Mouse (Mus musculus) heart, postnatal 0 days (tissue): Measurements from ENCODE around the gene Gjc1. TPM values are rescaled to one million over a fixed set of nuclear protein-coding genes. Genes with fewer than 3 reads are reported as not detected.

Experiments
- ATAC-seq: fragments of 200-750 bp; cut with Nextera tagmentation; 2 replicates; pipeline ENCODE4 v1.8.0; 2017; ENCODE audit warnings: low read depth, moderate number of reproducible peaks, moderate library complexity; ENCODE audit not compliant: insufficient read depth
- DNase-seq: peaks from one replicate; pipeline ENCODE4 v3.0.0-alpha.2; 2016; ENCODE audit warnings: low spot score
- H3K27ac ChIP-seq: fragments of 300-500 bp; sonication (generic); 2 replicates; pipeline ENCODE4 v1.5.1; 2014; ENCODE audit warnings: low read depth, mild to moderate bottlenecking
- H3K27me3 ChIP-seq: fragments of 300-500 bp; sonication (generic); 2 replicates; pipeline ENCODE4 v1.6.1; 2014; ENCODE audit warnings: low read length, mixed read lengths; ENCODE audit not compliant: control insufficient read depth, insufficient read depth
- H3K36me3 ChIP-seq: fragments of 300-500 bp; sonication (generic); replicated peaks from 2 replicates; pipeline ENCODE4 v1.6.1; 2014; ENCODE audit warnings: low read length, mixed read lengths; ENCODE audit not compliant: control insufficient read depth, insufficient read depth
- H3K4me1 ChIP-seq: fragments of 300-500 bp; sonication (generic); 2 replicates; pipeline ENCODE4 v1.6.1; 2014; ENCODE audit warnings: antibody characterized with exemption; ENCODE audit not compliant: control insufficient read depth, insufficient read depth
- H3K4me2 ChIP-seq: fragments of 300-500 bp; sonication (generic); 2 replicates; pipeline ENCODE4 v1.6.1; 2014; ENCODE audit warnings: low read depth, mild to moderate bottlenecking, low read length, moderate library complexity
- H3K4me3 ChIP-seq: fragments of 300-500 bp; sonication (generic); 2 replicates; pipeline ENCODE4 v1.5.1; 2014; ENCODE audit warnings: low read depth, low read length
- H3K9ac ChIP-seq: fragments of 300-500 bp; sonication (generic); replicated peaks from 2 replicates; pipeline ENCODE4 v1.6.1; 2014; ENCODE audit warnings: low read depth, low read length, mixed read lengths
- H3K9me3 ChIP-seq: fragments of 300-500 bp; sonication (generic); replicated peaks from 2 replicates; pipeline ENCODE4 v1.6.1; 2016; ENCODE audit warnings: low read length; ENCODE audit not compliant: control insufficient read depth
- CTCF ChIP-seq: IDR thresholded peaks from 2 replicates; pipeline ENCODE4 v1.5.1; 2016; ENCODE audit warnings: antibody characterized with exemption, control low read depth, low read depth
- EP300 ChIP-seq: IDR thresholded peaks from 2 replicates; pipeline ENCODE4 v1.6.1; 2016; ENCODE audit warnings: antibody characterized with exemption, low read depth
- WGBS: fragments of 180-500 bp; shearing (Covaris S2); extraction: QIAGEN DNeasy Blood & Tissue Kit; methylation state at CpG from one replicate; pipeline ENCODE4 v1.1.7; 2014; 5-methylcytosine and 5-hydroxymethylcytosine counted together
- polyA plus RNA-seq: library from polyadenylated mRNA; unstranded; fragments of >200 nt; fragmentation: Nextera tagmentation; extraction: Ambion mirVana; gene quantifications from 2 replicates; pipeline ENCODE4 v1.2.1, GENCODE M21; 2015
- total RNA-seq: library from RNA; depleted of rRNA; stranded (reverse); fragments of >200 nt; gene quantifications from 2 replicates; pipeline ENCODE4 v1.2.3, GENCODE M21; 2014; ENCODE audit warnings: low replicate concordance

Gjc1 gene
- total and polyA plus RNA-seq, 2 experiments from 2014 or later, result 19.2 to 42.7 TPM

GRCm38 (mm10) chr11:102787688-102788177 is 31.8 kb downstream of the Gjc1 start:
- WGBS, result 37% methylated on average over 5 of the region's 5 CpGs
- DNase-seq, result no peak
- Histone ChIP-seq H3K4me3 (no peak overlapping the region), H3K9me3 (no peaks in the 10 kb centered on the region), H3K9ac (no peak overlapping the region), H3K27me3 (no peaks in the 10 kb centered on the region), H3K4me2 (no peak overlapping the region), H3K36me3 (no peaks in the 10 kb centered on the region), H3K27ac (peak overlapping the region; percentile 25; the same call in 1 of the 2 replicates), H3K4me1 (peaks cover 29% of the 10 kb centered on the region)
- no peak for ATAC-seq
- no peak for TF ChIP-seq EP300
- no peak for TF ChIP-seq CTCF

- TF ChIP-seq EP300 (no peak), CTCF (no peak)
- Histone ChIP-seq H3K9ac (0 out of 2 replicates have a peak overlapping the region, but pooled peaks have one; percentile 16), H3K4me2 (peak overlapping the region; percentile 11; the same call in 1 of the 2 replicates), H3K27ac (peak overlapping the region; percentile 81), H3K4me1 (peaks cover 38% of the 10 kb centered on the region), H3K27me3 (no peaks in the 10 kb centered on the region), H3K36me3 (no peaks in the 10 kb centered on the region), H3K9me3 (no peaks in the 10 kb centered on the region), H3K4me3 (no peak overlapping the region)
- peak; percentile 75 for ATAC-seq
- DNase-seq, result no peak
- WGBS, result 33% methylated on average over 7 of the region's 7 CpGs
These were observed 36.1 kb downstream of the Gjc1 start for GRCm38 (mm10) chr11:102783443-102783842.

GRCm38 (mm10) chr11:102781523-102781922 is 38.0 kb downstream of the Gjc1 start:
- H3K4me1 ChIP-seq, result peaks cover 45% of the 10 kb centered on the region
- ATAC-seq (no peak), DNase-seq (no peak)
- no peak overlapping the region for H3K4me3 ChIP-seq
- 92% methylated on average over 4 of the region's 4 CpGs for WGBS
- H3K9me3 ChIP-seq, result no peaks in the 10 kb centered on the region
- H3K27ac ChIP-seq, result no peak overlapping the region
- no peak overlapping the region for H3K9ac ChIP-seq
- H3K36me3 ChIP-seq, result no peaks in the 10 kb centered on the region
- TF ChIP-seq EP300 (no peak), CTCF (no peak)
- no peak overlapping the region for H3K4me2 ChIP-seq
- no peaks in the 10 kb centered on the region for H3K27me3 ChIP-seq

- no peaks in the 10 kb centered on the region for H3K36me3 ChIP-seq
- TF ChIP-seq EP300, result no peak
- no peak for TF ChIP-seq CTCF
- peak overlapping the region; percentile 17 for H3K4me2 ChIP-seq
- no peak overlapping the region for H3K9ac ChIP-seq
- 30% methylated on average over 10 of the region's 10 CpGs for WGBS
- peaks cover 45% of the 10 kb centered on the region for H3K4me1 ChIP-seq
- H3K4me3 ChIP-seq, result no peak overlapping the region
- H3K27me3 ChIP-seq, result no peaks in the 10 kb centered on the region
- H3K27ac ChIP-seq, result peak overlapping the region; percentile 62
- no peaks in the 10 kb centered on the region for H3K9me3 ChIP-seq
- DNase-seq (no peak), ATAC-seq (no peak)
These were observed 38.5 kb downstream of the Gjc1 start for GRCm38 (mm10) chr11:102780986-102781351.

GRCm38 (mm10) chr11:102780271-102780985 is 39.1 kb downstream of the Gjc1 start:
- peak overlapping the region; percentile 17 for H3K4me2 ChIP-seq
- H3K4me3 ChIP-seq, result no peak overlapping the region
- H3K36me3 ChIP-seq, result no peaks in the 10 kb centered on the region
- DNase-seq, result no peak
- H3K27ac ChIP-seq, result peak overlapping the region; percentile 62
- H3K9ac ChIP-seq, result no peak overlapping the region
- 44% methylated on average over 11 of the region's 11 CpGs for WGBS
- H3K27me3 ChIP-seq, result no peaks in the 10 kb centered on the region
- peaks cover 45% of the 10 kb centered on the region for H3K4me1 ChIP-seq
- peak; percentile 21; the same call in 1 of the 2 replicates for ATAC-seq
- H3K9me3 ChIP-seq, result no peaks in the 10 kb centered on the region
- TF ChIP-seq CTCF (no peak), EP300 (no peak)
